Comparison of ENCODE assay signal across 15 mouse cellular contexts in the genomic region with DNA sequence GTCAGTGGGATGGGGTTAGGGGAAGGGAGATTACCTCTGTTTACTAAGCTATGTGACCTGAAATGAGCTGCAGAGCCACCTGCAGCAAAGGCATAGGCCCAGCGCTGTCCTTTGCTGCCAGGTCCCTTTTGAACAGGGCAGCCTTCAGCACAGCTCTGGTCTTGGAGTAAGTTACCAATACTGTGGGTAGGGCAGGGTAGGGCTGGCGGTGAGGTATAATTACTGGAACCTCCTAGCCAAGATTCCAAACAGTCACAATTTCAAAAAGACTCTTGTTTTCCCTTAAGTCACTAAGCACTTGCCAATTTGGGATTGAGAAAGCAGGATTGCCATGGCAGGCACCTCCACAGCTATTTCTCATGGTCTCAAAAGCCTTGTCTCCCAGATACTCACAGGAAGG. TPM values are rescaled to one million over a fixed set of nuclear protein-coding genes. Genes with fewer than 3 reads are reported as not detected.
"Had no signal": no experiment of that assay in that cellular context is flagged by ENCODE, and none has a peak within 500 bp of the region (broad histone marks: within the 10 kb centered on the region; RNA-seq: fewer than 3 reads in every experiment).

No protein-coding gene starts in this region.

- H3K9ac ChIP-seq: liver, embryonic 13.5 days; midbrain, embryonic 13.5 days; neural tube, embryonic 15.5 days had no signal

- ATAC-seq: lung, postnatal 0 days; midbrain, embryonic 13.5 days had no signal

- DNase-seq: kidney, adult 18-20 months; kidney, postnatal 10 days; liver, embryonic 13.5 days; lung, adult 2 months; lung, postnatal 36 days; spleen, adult 18-20 months; thymus, postnatal 4 days had no signal

- H3K4me2 ChIP-seq: liver, embryonic 13.5 days; midbrain, embryonic 13.5 days; neural tube, embryonic 15.5 days had no signal

- H3K4me3 ChIP-seq: layer of hippocampus, adult 2 months; limb, embryonic 10.5 days; liver, embryonic 13.5 days; midbrain, embryonic 13.5 days; myocyte; neural tube, embryonic 15.5 days had no signal

- H3K36me3 ChIP-seq: limb, embryonic 10.5 days; liver, embryonic 13.5 days; midbrain, embryonic 13.5 days; neural tube, embryonic 15.5 days had no signal

- H3K27me3 ChIP-seq: liver, embryonic 13.5 days; neural tube, embryonic 15.5 days had no signal

- H3K27ac ChIP-seq: layer of hippocampus, adult 2 months; limb, embryonic 10.5 days; midbrain, embryonic 13.5 days; neural tube, embryonic 15.5 days had no signal

- H3K9me3 ChIP-seq: limb, embryonic 10.5 days; liver, embryonic 13.5 days; midbrain, embryonic 13.5 days; neural tube, embryonic 15.5 days had no signal

RNA-seq across cellular contexts. Expression of gene Gnat2, which starts 2.0 kb away (rescaled TPM):
- total RNA-seq: layer of hippocampus, adult 2 months; layer of hippocampus, postnatal 10 days; left cerebral cortex, postnatal 14 days had no signal
- polyA plus RNA-seq: lung, adult 2 months had no signal
